Mouse (Mus musculus) midbrain, embryonic 15.5 days (tissue): ENCODE results near the gene Zfp30. TPM values are rescaled to one million over a fixed set of nuclear protein-coding genes. Genes with fewer than 3 reads are reported as not detected.

ENCODE experiments used
- ATAC-seq: fragments of 200-750 bp; cut with Nextera tagmentation; replicated peaks from 2 replicates; pipeline ENCODE4 v1.8.0; 2017; ENCODE audit warnings: moderate TSS enrichment
- H3K27ac ChIP-seq: fragments of 300-500 bp; sonication (generic); 2 replicates; pipeline ENCODE4 v1.5.1; 2015; ENCODE audit warnings: mild to moderate bottlenecking, inconsistent platforms
- H3K27me3 ChIP-seq: fragments of 300-500 bp; sonication (generic); replicated peaks from 2 replicates; pipeline ENCODE4 v1.6.1; 2015; ENCODE audit warnings: inconsistent platforms
- H3K36me3 ChIP-seq: fragments of 300-500 bp; sonication (generic); replicated peaks from 2 replicates; pipeline ENCODE4 v1.6.1; 2015; ENCODE audit warnings: inconsistent platforms
- H3K4me1 ChIP-seq: fragments of 300-500 bp; sonication (generic); 2 replicates; pipeline ENCODE4 v1.6.1; 2015; ENCODE audit warnings: inconsistent platforms
- H3K4me2 ChIP-seq: fragments of 300-500 bp; sonication (generic); 2 replicates; pipeline ENCODE4 v1.6.1; 2015; ENCODE audit warnings: inconsistent platforms, mild to moderate bottlenecking, moderate library complexity
- H3K4me3 ChIP-seq: fragments of 300-500 bp; sonication (generic); 2 replicates; pipeline ENCODE4 v1.5.1; 2015; ENCODE audit warnings: mild to moderate bottlenecking, inconsistent platforms
- H3K9ac ChIP-seq: fragments of 300-500 bp; sonication (generic); 2 replicates; pipeline ENCODE4 v1.6.1; 2015; ENCODE audit warnings: mild to moderate bottlenecking, inconsistent platforms
- H3K9me3 ChIP-seq: fragments of 300-500 bp; sonication (generic); 2 replicates; pipeline ENCODE4 v1.6.1; 2016; ENCODE audit warnings: inconsistent platforms
- WGBS: fragments of 180-500 bp; shearing (Covaris S2); methylation state at CpG from one replicate; pipeline ENCODE4 v1.1.7; 2015; ENCODE audit warnings: mixed read lengths; 5-methylcytosine and 5-hydroxymethylcytosine counted together
- microRNA counts: library from miRNA; unstranded; fragments of <30 nt; microRNA quantifications from one replicate; lab custom pipeline; 2016
- microRNA-seq: library from miRNA; unstranded; fragments of <30 nt; microRNA quantifications from one replicate; pipeline ENCODE4, GENCODE M21; 2016
- polyA plus RNA-seq: library from polyadenylated mRNA; unstranded; fragments of >200 nt; fragmentation: Nextera tagmentation; extraction: Ambion mirVana; gene quantifications from 2 replicates; pipeline ENCODE4 v1.2.1, GENCODE M21; 2015

The Zfp30 gene
- polyA plus RNA-seq, 1 experiment from 2014 or later: 15.4 TPM

DNA sequence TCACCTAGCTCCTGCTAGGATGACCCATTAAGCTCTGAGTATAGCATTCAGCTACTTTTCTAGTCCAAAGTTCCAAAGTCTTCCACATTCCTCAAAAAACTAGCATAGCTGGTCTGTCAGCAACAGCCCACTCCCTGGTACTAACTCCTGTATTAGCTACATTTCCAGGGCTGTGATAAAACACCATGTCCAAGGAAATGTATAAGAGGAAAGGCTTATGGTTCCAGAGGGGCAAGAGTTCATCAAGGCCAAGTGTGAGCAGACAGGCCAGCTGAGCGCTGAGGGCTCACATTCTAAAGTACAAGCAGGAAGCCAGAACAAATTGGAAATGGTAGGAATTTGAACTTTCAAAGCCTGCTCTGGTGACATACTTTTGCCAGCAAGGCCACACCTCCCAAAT lies 58.3 kb downstream of the Zfp30 start:
- H3K4me3 ChIP-seq: no peak overlapping the region
- no peak overlapping the region for H3K9ac ChIP-seq
- 100% methylated on average over 1 of the region's 1 CpGs for WGBS
- peaks cover 26% of the 10 kb centered on the region for H3K36me3 ChIP-seq
- ATAC-seq: no peak
- H3K27me3 ChIP-seq: no peaks in the 10 kb centered on the region
- no peak overlapping the region for H3K4me2 ChIP-seq
- no peaks in the 10 kb centered on the region for H3K9me3 ChIP-seq
- no peak overlapping the region for H3K27ac ChIP-seq
- no peaks in the 10 kb centered on the region for H3K4me1 ChIP-seq

MicroRNAs within 50 kb of the gene (microRNA counts, 519-probe panel; counts per million panel counts)
- 2,344 counts per million, percentile 38 among the panel's probes with 10 or more counts for microRNA mmu-miR-1964 (lab: Ali Mortazavi, UCI)

Small RNAs within 50 kb of the gene (microRNA-seq; reads per million reads assigned to microRNA genes)
- gene Mir1964: 3.3 reads per million, percentile 16 among the genes with 10 or more reads in this experiment

Other genes with a start within 250 kb of the Zfp30 start
- 0.79 and 1.0 TPM in 2 replicates for gene Catsperg2, start 57.0 kb upstream of the Zfp30 start, polyA plus RNA-seq
- 16.7 and 18.3 TPM in 2 replicates for gene Zfp84, start 15.4 kb upstream of the Zfp30 start, polyA plus RNA-seq
- gene Zfp790, start 32.1 kb downstream of the Zfp30 start, polyA plus RNA-seq: 29.2 and 30.1 TPM in 2 replicates
- 15.3 and 16.1 TPM in 2 replicates for gene Zfp940, start 69.7 kb downstream of the Zfp30 start, polyA plus RNA-seq
- gene Zfp420, start 76.0 kb downstream of the Zfp30 start, polyA plus RNA-seq: 22.4 and 24.4 TPM in 2 replicates
- 15.5 and 16.0 TPM in 2 replicates for gene Zfp27, start 122.6 kb downstream of the Zfp30 start, polyA plus RNA-seq
- gene Zfp383, start 124.2 kb downstream of the Zfp30 start, polyA plus RNA-seq: 7.2 and 7.7 TPM in 2 replicates
- gene Zfp74, start 170.1 kb downstream of the Zfp30 start, polyA plus RNA-seq: 23.4 and 24.2 TPM in 2 replicates
- 6.0 and 7.0 TPM in 2 replicates for gene Zfp568, start 200.0 kb downstream of the Zfp30 start, polyA plus RNA-seq